Mouse (Mus musculus) adrenal gland, adult 8-10 months (tissue): ENCODE results near the gene Ina. TPM values are rescaled to one million over a fixed set of nuclear protein-coding genes. Genes with fewer than 3 reads are reported as not detected.
A peak's percentile ranks its signal among the peaks of the same experiment; 100 is the strongest.

Source experiments
- DNase-seq: peaks from one replicate; pipeline ENCODE4 v3.0.0; 2022
- total RNA-seq, 4 experiments: library from RNA; stranded (reverse); gene quantifications; 2 replicates each; pipeline ENCODE4 v1.2.4; 2022

Ina gene
- total RNA-seq, 4 experiments from 2014 or later, result 6.1 to 9.9 (median 7.6) TPM

GRCm38 (mm10) chr19:47014159-47014446, 395 bp upstream of the Ina start:
- DNase-seq, result no peak

- no peak for DNase-seq
These were observed 898 bp downstream of the Ina start for GRCm38 (mm10) chr19:47015396-47015795.

- no peak for DNase-seq
These were observed 1.5 kb downstream of the Ina start for GRCm38 (mm10) chr19:47015965-47016364.

- peak; percentile 45 for DNase-seq
These were observed 2.0 kb downstream of the Ina start for GRCm38 (mm10) chr19:47016487-47016886.

GRCm38 (mm10) chr19:47017831-47018230, 3.3 kb downstream of the Ina start:
- DNase-seq, result no peak

- DNase-seq, result no peak
These were observed 3.8 kb downstream of the Ina start for GRCm38 (mm10) chr19:47018330-47018729.

GRCm38 (mm10) chr19:47019326-47019725, 4.8 kb downstream of the Ina start:
- no peak for DNase-seq

- DNase-seq, result no peak
These were observed 8.2 kb downstream of the Ina start for GRCm38 (mm10) chr19:47022709-47023108.

- DNase-seq, result no peak
These were observed 9.0 kb downstream of the Ina start for GRCm38 (mm10) chr19:47023546-47023945.

GRCm38 (mm10) chr19:47024954-47025353, 10.5 kb downstream of the Ina start:
- peak; percentile 32 for DNase-seq

GRCm38 (mm10) chr19:47026513-47026912, 12.0 kb downstream of the Ina start:
- DNase-seq, result no peak

GRCm38 (mm10) chr19:47029796-47030195, 15.3 kb downstream of the Ina start:
- no peak for DNase-seq

GRCm38 (mm10) chr19:47031770-47032169, 17.3 kb downstream of the Ina start:
- no peak for DNase-seq

- no peak for DNase-seq
These were observed 20.4 kb downstream of the Ina start for GRCm38 (mm10) chr19:47034916-47035315.

GRCm38 (mm10) chr19:47036596-47036995, 22.1 kb downstream of the Ina start:
- no peak for DNase-seq

GRCm38 (mm10) chr19:47040720-47041473, 26.4 kb downstream of the Ina start:
- peak; percentile 69 for DNase-seq

- no peak for DNase-seq
These were observed 29.1 kb downstream of the Ina start for GRCm38 (mm10) chr19:47043608-47044007.

- no peak for DNase-seq
These were observed 31.8 kb downstream of the Ina start for GRCm38 (mm10) chr19:47046343-47046742.

- peak; percentile 55 for DNase-seq
These were observed 32.8 kb downstream of the Ina start for GRCm38 (mm10) chr19:47047236-47047833.

- no peak for DNase-seq
These were observed 34.6 kb downstream of the Ina start for GRCm38 (mm10) chr19:47049061-47049460.

- DNase-seq, result no peak
These were observed 35.3 kb downstream of the Ina start for GRCm38 (mm10) chr19:47049840-47050239.

GRCm38 (mm10) chr19:47050271-47051032, 36.0 kb downstream of the Ina start, which contains the start of gene Pcgf6:
Pcgf6 (minus strand) TSS chr19:47050906.
- peak; percentile 59 for DNase-seq

GRCm38 (mm10) chr19:47052927-47053326, 38.4 kb downstream of the Ina start:
- no peak for DNase-seq

- DNase-seq, result no peak
These were observed 39.0 kb downstream of the Ina start for GRCm38 (mm10) chr19:47053471-47053870.
